Mouse (Mus musculus): ENCODE data around the gene Vmn2r8. TPM values are rescaled to one million over a fixed set of nuclear protein-coding genes. Genes with fewer than 3 reads are reported as not detected.

The Vmn2r8 gene
- polyA plus RNA-seq, 1 experiment from 2014 or later = not detected

Other genes starting within 250 kb of the Vmn2r8 start
- gene Gak, start 179.1 kb downstream of the Vmn2r8 start, polyA plus RNA-seq (2015; fragmentation: Nextera tagmentation; extraction: Ambion mirVana) = 55.9 and 57.4 TPM in 2 replicates
- gene Tmem175, start 179.1 kb downstream of the Vmn2r8 start, polyA plus RNA-seq (2015; fragmentation: Nextera tagmentation; extraction: Ambion mirVana) = 22.0 and 25.1 TPM in 2 replicates
- 13.1 and 14.4 TPM in 2 replicates for gene Idua, start 148.5 kb downstream of the Vmn2r8 start, polyA plus RNA-seq (2015; fragmentation: Nextera tagmentation; extraction: Ambion mirVana)
- gene Dgkq, start 139.2 kb downstream of the Vmn2r8 start, polyA plus RNA-seq (2015; fragmentation: Nextera tagmentation; extraction: Ambion mirVana) = 33.0 and 36.9 TPM in 2 replicates
- gene Slc26a1, start 133.3 kb downstream of the Vmn2r8 start, polyA plus RNA-seq (2015; fragmentation: Nextera tagmentation; extraction: Ambion mirVana) = 4.3 and 4.4 TPM in 2 replicates
- gene Fgfrl1, start 116.5 kb downstream of the Vmn2r8 start, polyA plus RNA-seq (2015; fragmentation: Nextera tagmentation; extraction: Ambion mirVana) = 3.3 and 3.5 TPM in 2 replicates
- not detected in 2 replicates for gene Rnf212, start 33.9 kb downstream of the Vmn2r8 start, polyA plus RNA-seq (2015; fragmentation: Nextera tagmentation; extraction: Ambion mirVana)
- gene Tmed11, start 13.5 kb downstream of the Vmn2r8 start, polyA plus RNA-seq (2015; fragmentation: Nextera tagmentation; extraction: Ambion mirVana) = not detected in 2 replicates
- gene Vmn2r9, start 43.8 kb upstream of the Vmn2r8 start, polyA plus RNA-seq (2015; fragmentation: Nextera tagmentation; extraction: Ambion mirVana) = not detected in 2 replicates
- not detected in 2 replicates for gene Vmn2r10, start 197.7 kb upstream of the Vmn2r8 start, polyA plus RNA-seq (2015; fragmentation: Nextera tagmentation; extraction: Ambion mirVana)